8 mouse cellular contexts compared by ENCODE assay signal in the genomic region with DNA sequence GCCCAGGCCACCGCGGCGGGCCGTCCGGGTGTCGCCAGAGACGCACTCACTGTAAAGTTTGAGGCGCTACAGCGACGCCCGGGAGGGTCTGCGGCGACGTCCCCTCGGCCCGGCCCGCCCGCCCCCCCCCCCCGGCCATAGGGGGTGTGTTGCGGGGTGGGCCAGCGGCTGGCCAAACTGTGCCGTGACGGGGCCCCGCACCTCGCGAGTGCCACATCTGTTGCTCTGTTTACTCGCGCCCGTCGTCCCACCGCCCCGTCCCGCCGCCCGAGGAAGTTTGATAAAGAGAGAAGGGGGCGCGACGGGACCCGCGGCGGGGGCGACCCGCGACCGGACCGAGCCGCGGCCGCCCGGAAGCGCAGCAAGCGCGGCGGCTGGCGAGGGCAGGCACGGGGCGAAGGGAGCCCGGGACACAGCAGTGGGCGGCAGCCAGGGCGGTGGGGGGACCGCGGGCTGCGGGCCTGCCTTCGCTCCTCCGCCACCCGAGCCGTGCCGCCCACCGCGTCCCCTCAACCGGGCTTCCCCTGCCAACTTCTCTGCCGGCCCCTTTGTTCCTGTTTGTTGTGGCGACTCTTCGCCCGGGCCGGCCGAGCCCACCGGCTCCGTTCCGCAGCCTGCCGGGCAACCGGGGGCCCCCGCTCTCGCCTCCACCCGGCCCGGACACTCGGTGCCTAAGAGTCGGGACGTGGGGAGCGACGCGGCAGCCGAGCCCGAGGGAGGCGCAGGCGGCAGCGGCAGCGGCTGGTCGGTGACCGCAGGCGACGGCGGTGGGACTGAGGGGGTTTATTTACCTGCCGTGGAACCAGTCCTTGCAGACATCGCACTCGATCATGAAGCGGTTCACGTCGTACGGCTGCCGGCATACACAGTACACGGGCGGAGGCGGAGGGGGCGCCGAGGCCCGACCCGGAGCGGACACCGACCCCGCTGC. TPM values are rescaled to one million over a fixed set of nuclear protein-coding genes. Genes with fewer than 3 reads are reported as not detected.
DNase-seq lines count a peak whose midpoint lies in the region; ATAC-seq and TF ChIP-seq lines count a peak whose summit lies in the region.

No protein-coding gene starts in this region.

- WGBS in kidney, embryonic 14.5 days = under 1% methylated on average over 74 of the region's 121 CpGs
- under 1% methylated on average over 96 of the region's 121 CpGs for WGBS in forebrain, embryonic 13.5 days
- WGBS in hindbrain, postnatal 0 days = 2% methylated on average over 97 of the region's 121 CpGs
- under 1% methylated on average over 86 of the region's 121 CpGs for WGBS in neural tube, embryonic 14.5 days

- peak; percentile 62 for ATAC-seq in kidney, embryonic 14.5 days (ENCODE audit: low FRiP score, low TSS enrichment)
- peak; percentile 68 for ATAC-seq in forebrain, embryonic 13.5 days
- ATAC-seq in hindbrain, postnatal 0 days = peak; percentile 44
- peak; percentile 57 for ATAC-seq in neural tube, embryonic 14.5 days (ENCODE audit: low read depth)

- H3K4me3 ChIP-seq in kidney, embryonic 14.5 days (ENCODE audit: low read length) = peak overlapping the region; percentile 98
- peak overlapping the region; percentile 98 for H3K4me3 ChIP-seq in forebrain, embryonic 13.5 days
- peak overlapping the region; percentile 97 for H3K4me3 ChIP-seq in hindbrain, postnatal 0 days (ENCODE audit: low read length)
- H3K4me3 ChIP-seq in neural tube, embryonic 14.5 days (ENCODE audit: low read depth, low read length) = peak overlapping the region; percentile 97

- DNase-seq in kidney, postnatal 14 days = no peak
- peak; percentile 31 for DNase-seq in adrenal gland, adult 8-10 months
- peak; percentile 16 for DNase-seq in hindbrain, postnatal 0 days (ENCODE audit: low spot score)
- peak; percentile 42 to 43 for DNase-seq in lung, adult 18-20 months
- DNase-seq in urinary bladder, postnatal 10 days (ENCODE audit: low spot score) = peak; percentile 13

- H3K27ac ChIP-seq in kidney, embryonic 14.5 days (ENCODE audit: low read depth, low read length) = peak overlapping the region; percentile 97
- H3K27ac ChIP-seq in forebrain, embryonic 13.5 days = peak overlapping the region; percentile 98
- peak overlapping the region; percentile 95 for H3K27ac ChIP-seq in hindbrain, postnatal 0 days
- peak overlapping the region; percentile 96 for H3K27ac ChIP-seq in neural tube, embryonic 14.5 days (ENCODE audit: low read depth, low read length)

- H3K4me2 ChIP-seq in kidney, embryonic 14.5 days (replicated peaks; ENCODE audit: low read depth, low read length) = peak overlapping the region; percentile 91
- H3K4me2 ChIP-seq in forebrain, embryonic 13.5 days = peak overlapping the region; percentile 86
- H3K4me2 ChIP-seq in hindbrain, postnatal 0 days (ENCODE audit: low read depth, low read length) = peak overlapping the region; percentile 73
- peak overlapping the region; percentile 64 for H3K4me2 ChIP-seq in neural tube, embryonic 14.5 days (ENCODE audit: low read depth, low read length)

- H3K36me3 ChIP-seq in kidney, embryonic 14.5 days (ENCODE audit: control insufficient read depth, insufficient read depth, low read length) = no peaks in the 10 kb centered on the region
- no peaks in the 10 kb centered on the region for H3K36me3 ChIP-seq in forebrain, embryonic 13.5 days (ENCODE audit: poor library complexity, severe bottlenecking)
- no peaks in the 10 kb centered on the region for H3K36me3 ChIP-seq in hindbrain, postnatal 0 days (ENCODE audit: insufficient read depth, low read length)
- H3K36me3 ChIP-seq in neural tube, embryonic 14.5 days (ENCODE audit: control insufficient read depth, insufficient read depth, low read length) = no peaks in the 10 kb centered on the region

- H3K27me3 ChIP-seq in kidney, embryonic 14.5 days (ENCODE audit: control insufficient read depth, insufficient read depth, low read length) = no peaks in the 10 kb centered on the region
- H3K27me3 ChIP-seq in forebrain, embryonic 13.5 days = no peaks in the 10 kb centered on the region
- no peaks in the 10 kb centered on the region for H3K27me3 ChIP-seq in hindbrain, postnatal 0 days (ENCODE audit: insufficient read depth, low read length)
- no peaks in the 10 kb centered on the region for H3K27me3 ChIP-seq in neural tube, embryonic 14.5 days (ENCODE audit: control insufficient read depth, insufficient read depth, low read length)

- peak overlapping the region; percentile 97 for H3K9ac ChIP-seq in kidney, embryonic 14.5 days (ENCODE audit: low read depth, low read length)
- peak overlapping the region; percentile 94 for H3K9ac ChIP-seq in forebrain, embryonic 13.5 days
- peak overlapping the region; percentile 94 for H3K9ac ChIP-seq in hindbrain, postnatal 0 days (replicated peaks; ENCODE audit: low read length)
- peak overlapping the region; percentile 97 for H3K9ac ChIP-seq in neural tube, embryonic 14.5 days (replicated peaks; ENCODE audit: low read depth, low read length)

- H3K4me1 ChIP-seq in kidney, embryonic 14.5 days (ENCODE audit: control insufficient read depth, insufficient read depth, low read length) = no peaks in the 10 kb centered on the region
- peaks cover 21% of the 10 kb centered on the region for H3K4me1 ChIP-seq in forebrain, embryonic 13.5 days
- H3K4me1 ChIP-seq in hindbrain, postnatal 0 days (ENCODE audit: insufficient read depth, low read length) = no peaks in the 10 kb centered on the region
- H3K4me1 ChIP-seq in neural tube, embryonic 14.5 days (ENCODE audit: control insufficient read depth, insufficient read depth, low read length) = peaks cover 9% of the 10 kb centered on the region

- no peaks in the 10 kb centered on the region for H3K9me3 ChIP-seq in kidney, embryonic 14.5 days (ENCODE audit: control insufficient read depth, low read length)
- H3K9me3 ChIP-seq in forebrain, embryonic 13.5 days (replicated peaks) = no peaks in the 10 kb centered on the region
- H3K9me3 ChIP-seq in hindbrain, postnatal 0 days (ENCODE audit: low read length) = no peaks in the 10 kb centered on the region
- no peaks in the 10 kb centered on the region for H3K9me3 ChIP-seq in neural tube, embryonic 14.5 days (ENCODE audit: control insufficient read depth, low read length)

- TF ChIP-seq CTCF in hindbrain, postnatal 0 days (IDR thresholded peaks at IDR 0.05; ENCODE audit: low read depth) = no peak

RNA-seq across cellular contexts. Expression of a gene that starts 0.7 kb away (rescaled TPM):
- 5.2 and 7.9 TPM in 2 replicates for polyA plus RNA-seq in kidney, embryonic 14.5 days (2014; fragmentation: Nextera tagmentation; extraction: Ambion mirVana)
- total RNA-seq in adrenal gland, adult 8-10 months (2022) = 10 to 100 TPM; 13.5 to 18.7 (median 16.4) TPM
- 9.6 and 10.4 TPM in 2 replicates for polyA plus RNA-seq in forebrain, embryonic 13.5 days (2015; fragmentation: Nextera tagmentation; extraction: Ambion mirVana)
- total RNA-seq in hindbrain, postnatal 0 days (2014; rRNA removed) = 6.8 and 7.8 TPM in 2 replicates
- 2.0 and 2.2 TPM in 2 replicates for polyA plus RNA-seq in hindbrain, postnatal 0 days (2015; fragmentation: Nextera tagmentation; extraction: Ambion mirVana)
- polyA plus RNA-seq in neural tube, embryonic 14.5 days (2014; fragmentation: Nextera tagmentation; extraction: Ambion mirVana) = 5.8 and 10.1 TPM in 2 replicates
